Comparison of ENCODE assay signal across 11 mouse cellular contexts in the genomic region with DNA sequence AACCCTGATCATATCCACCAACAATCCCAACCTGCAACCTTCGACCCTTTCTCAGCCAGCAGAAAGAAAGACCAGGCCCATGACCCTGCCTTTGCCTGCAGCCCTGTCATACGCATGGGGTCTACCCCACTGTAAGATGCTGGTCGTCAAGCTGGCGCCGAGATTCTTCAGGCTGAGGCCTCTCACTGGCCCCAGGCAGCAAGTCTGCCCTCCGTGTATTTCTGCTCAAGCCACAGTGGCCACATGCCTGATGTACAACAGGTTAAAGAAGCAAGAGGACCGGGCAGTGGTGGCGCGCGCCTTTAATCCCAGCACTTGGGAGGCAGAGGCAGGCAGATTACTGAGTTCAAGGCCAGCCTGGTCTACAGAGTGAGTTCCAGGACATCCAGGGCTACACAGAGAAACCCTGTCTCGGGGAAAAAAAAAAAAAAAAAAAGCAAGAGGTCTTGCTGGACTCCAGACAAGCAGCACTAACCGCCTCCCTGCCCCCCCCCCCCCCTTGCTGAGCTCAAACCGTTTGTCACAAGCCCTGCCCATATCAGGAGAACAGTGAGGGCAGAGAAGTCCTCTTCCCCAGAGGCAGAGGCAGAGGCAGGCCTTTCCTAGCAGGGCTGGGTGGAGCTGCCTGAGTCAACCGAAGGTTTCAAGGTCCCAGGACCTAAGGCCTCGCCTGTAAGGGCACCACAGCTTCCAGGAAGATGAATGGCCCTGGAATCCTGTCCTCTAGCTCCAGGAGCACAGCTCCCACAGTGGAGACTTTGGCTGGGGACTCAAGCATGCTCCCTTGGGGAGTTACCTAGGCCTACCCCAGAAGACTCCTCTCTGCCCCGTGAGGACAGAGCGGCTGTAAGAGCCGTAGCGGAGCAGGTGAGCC. TPM values are rescaled to one million over a fixed set of nuclear protein-coding genes. Genes with fewer than 3 reads are reported as not detected.
DNase-seq lines count a peak whose midpoint lies in the region; ATAC-seq lines count a peak whose summit lies in the region.
"Had no signal": no experiment of that assay in that cellular context is flagged by ENCODE, and none has a peak within 500 bp of the region (broad histone marks: within the 10 kb centered on the region; RNA-seq: fewer than 3 reads in every experiment).

No protein-coding gene starts in this region.

- H3K4me2 ChIP-seq in embryonic facial prominence, embryonic 12.5 days (replicated peaks) = no peak overlapping the region
- H3K4me2 ChIP-seq: limb, embryonic 13.5 days had no signal

- H3K9ac ChIP-seq in embryonic facial prominence, embryonic 12.5 days = no peak overlapping the region

- peaks cover 20% of the 10 kb centered on the region for H3K27me3 ChIP-seq in embryonic facial prominence, embryonic 12.5 days
- peaks cover 37% of the 10 kb centered on the region for H3K27me3 ChIP-seq in embryonic facial prominence, embryonic 10.5 days (replicated peaks; ENCODE audit: low read depth, poor library complexity, severe bottlenecking)
- peaks cover 26% of the 10 kb centered on the region for H3K27me3 ChIP-seq in limb, embryonic 10.5 days (ENCODE audit: low read depth, poor library complexity, severe bottlenecking)
- peaks cover 49% of the 10 kb centered on the region for H3K27me3 ChIP-seq in heart, embryonic 10.5 days (ENCODE audit: insufficient read depth, poor library complexity, severe bottlenecking)

- H3K9me3 ChIP-seq in embryonic facial prominence, embryonic 12.5 days = no peaks in the 10 kb centered on the region
- H3K9me3 ChIP-seq in embryonic facial prominence, embryonic 10.5 days = no peaks in the 10 kb centered on the region
- no peaks in the 10 kb centered on the region for H3K9me3 ChIP-seq in limb, embryonic 10.5 days (replicated peaks)
- H3K9me3 ChIP-seq in heart, embryonic 10.5 days = no peaks in the 10 kb centered on the region
- H3K9me3 ChIP-seq: limb, embryonic 13.5 days had no signal

- ATAC-seq in embryonic facial prominence, embryonic 12.5 days (ENCODE audit: insufficient number of reproducible peaks, insufficient read depth, low FRiP score, low TSS enrichment) = no peak

- no peak for DNase-seq in embryonic facial prominence, embryonic 10.5 days (ENCODE audit: low spot score)
- peak; percentile 12 for DNase-seq in 416B (ENCODE audit: low read depth)
- peak; percentile 88 to 91 for DNase-seq in adrenal gland, adult (ENCODE audit: inconsistent age in 2 of 2, low spot score in 1 of 2)
- no peak for DNase-seq in limb, embryonic 10.5 days (ENCODE audit: low spot score)
- no peak for DNase-seq in B cell, adult 2 months
- no peak for DNase-seq in right cerebral cortex, adult 18-20 months
- DNase-seq in heart, embryonic 10.5 days (ENCODE audit: low spot score) = no peak

- H3K4me3 ChIP-seq in embryonic facial prominence, embryonic 12.5 days = no peak overlapping the region
- no peak overlapping the region for H3K4me3 ChIP-seq in embryonic facial prominence, embryonic 10.5 days
- no peak overlapping the region for H3K4me3 ChIP-seq in limb, embryonic 10.5 days
- no peak overlapping the region for H3K4me3 ChIP-seq in heart, embryonic 10.5 days
- H3K4me3 ChIP-seq: limb, embryonic 13.5 days had no signal

- peaks cover 38% of the 10 kb centered on the region for H3K36me3 ChIP-seq in embryonic facial prominence, embryonic 12.5 days
- peaks cover 49% of the 10 kb centered on the region for H3K36me3 ChIP-seq in embryonic facial prominence, embryonic 10.5 days (replicated peaks)
- peaks cover 52% of the 10 kb centered on the region for H3K36me3 ChIP-seq in limb, embryonic 10.5 days
- H3K36me3 ChIP-seq in heart, embryonic 10.5 days = peaks cover 38% of the 10 kb centered on the region

- 0 out of 2 replicates have a peak overlapping the region, but pooled peaks have one; percentile 30 for H3K27ac ChIP-seq in embryonic facial prominence, embryonic 12.5 days
- no peak overlapping the region for H3K27ac ChIP-seq in embryonic facial prominence, embryonic 10.5 days (replicated peaks)
- H3K27ac ChIP-seq in limb, embryonic 10.5 days = peak overlapping the region; percentile 38; the same call in 1 of the 2 replicates
- H3K27ac ChIP-seq in heart, embryonic 10.5 days = no peak overlapping the region
- H3K27ac ChIP-seq: limb, embryonic 13.5 days had no signal

- 73% methylated on average over 18 of the region's 19 CpGs for WGBS in embryonic facial prominence, embryonic 12.5 days
- WGBS in embryonic facial prominence, embryonic 10.5 days = 76% methylated on average over 19 of the region's 19 CpGs
- WGBS in limb, embryonic 10.5 days = 79% methylated on average over 19 of the region's 19 CpGs
- WGBS in heart, embryonic 10.5 days = 75% methylated on average over 19 of the region's 19 CpGs

- H3K4me1 ChIP-seq in embryonic facial prominence, embryonic 12.5 days = peaks cover 14% of the 10 kb centered on the region
- peaks cover 54% of the 10 kb centered on the region for H3K4me1 ChIP-seq in embryonic facial prominence, embryonic 10.5 days
- H3K4me1 ChIP-seq in limb, embryonic 10.5 days = peaks cover 46% of the 10 kb centered on the region
- H3K4me1 ChIP-seq in heart, embryonic 10.5 days = peaks cover 49% of the 10 kb centered on the region

RNA-seq across cellular contexts. Expression of a gene that starts 18.6 kb away (rescaled TPM):
- 56.0 and 62.2 TPM in 2 replicates for polyA plus RNA-seq in embryonic facial prominence, embryonic 12.5 days (2016; fragmentation: Nextera tagmentation; extraction: Ambion mirVana)
- polyA plus RNA-seq in embryonic facial prominence, embryonic 10.5 days (2016; fragmentation: Nextera tagmentation; extraction: Ambion mirVana) = 49.2 and 50.1 TPM in 2 replicates
- 45.8 and 56.5 TPM in 2 replicates for polyA plus RNA-seq in limb, embryonic 10.5 days (2016; fragmentation: Nextera tagmentation; extraction: Ambion mirVana)
- polyA plus RNA-seq in heart, embryonic 10.5 days (2016; fragmentation: Nextera tagmentation; extraction: Ambion mirVana) = 45.3 and 49.2 TPM in 2 replicates

RNA-seq across cellular contexts. Expression of a gene that starts 21.8 kb away (rescaled TPM):
- polyA plus RNA-seq in embryonic facial prominence, embryonic 12.5 days (2016; fragmentation: Nextera tagmentation; extraction: Ambion mirVana) = 29.6 and 37.3 TPM in 2 replicates
- 84.4 and 151 TPM in 2 replicates for polyA plus RNA-seq in embryonic facial prominence, embryonic 10.5 days (2016; fragmentation: Nextera tagmentation; extraction: Ambion mirVana)
- polyA plus RNA-seq in limb, embryonic 10.5 days (2016; fragmentation: Nextera tagmentation; extraction: Ambion mirVana) = 0.33 and 1.1 TPM in 2 replicates
- 0.15 and 0.26 TPM in 2 replicates for polyA plus RNA-seq in heart, embryonic 10.5 days (2016; fragmentation: Nextera tagmentation; extraction: Ambion mirVana)
- polyA plus RNA-seq: heart, postnatal 0 days had no signal

RNA-seq across cellular contexts. Expression of a gene that starts 54.1 kb away (rescaled TPM):
- 1.2 TPM in 2 replicates for polyA plus RNA-seq in embryonic facial prominence, embryonic 12.5 days (2016; fragmentation: Nextera tagmentation; extraction: Ambion mirVana)
- 0.45 and 1.4 TPM in 2 replicates for polyA plus RNA-seq in embryonic facial prominence, embryonic 10.5 days (2016; fragmentation: Nextera tagmentation; extraction: Ambion mirVana)
- polyA plus RNA-seq in limb, embryonic 10.5 days (2016; fragmentation: Nextera tagmentation; extraction: Ambion mirVana) = 0.55 and 2.4 TPM in 2 replicates
- polyA plus RNA-seq in heart, embryonic 10.5 days (2016; fragmentation: Nextera tagmentation; extraction: Ambion mirVana) = 1.6 and 2.6 TPM in 2 replicates
- polyA plus RNA-seq: midbrain, embryonic 16.5 days had no signal

Comparison
In these comparisons a context has a peak if more than half of its experiments do, and no peak if none do; other contexts are left out.
1. H3K27ac ChIP-seq: peak in embryonic facial prominence, embryonic 12.5 days (single experiment) and limb, embryonic 10.5 days (single experiment); none in embryonic facial prominence, embryonic 10.5 days (single experiment) and heart, embryonic 10.5 days (single experiment).
2. DNase-seq: peak in 416B (single experiment) and adrenal gland, adult (2 of 2); none in embryonic facial prominence, embryonic 10.5 days (single experiment), limb, embryonic 10.5 days (single experiment), B cell, adult 2 months (0 of 2), right cerebral cortex, adult 18-20 months (single experiment) and heart, embryonic 10.5 days (single experiment).
3. RNA of a gene that starts 21.8 kb away (polyA plus RNA-seq): 84.4 to 151 TPM in embryonic facial prominence, embryonic 10.5 days and 29.6 to 37.3 TPM in embryonic facial prominence, embryonic 12.5 days; 0.33 to 1.1 TPM in limb, embryonic 10.5 days and 0.15 to 0.26 TPM in heart, embryonic 10.5 days; every median in the first group is over 10 times any median in the second.